Mouse (Mus musculus): ENCODE results near the gene Itga8. TPM values are rescaled to one million over a fixed set of nuclear protein-coding genes. Genes with fewer than 3 reads are reported as not detected.

Gene Itga8
- polyA plus RNA-seq, 1 experiment: 1.1 TPM

DNA sequence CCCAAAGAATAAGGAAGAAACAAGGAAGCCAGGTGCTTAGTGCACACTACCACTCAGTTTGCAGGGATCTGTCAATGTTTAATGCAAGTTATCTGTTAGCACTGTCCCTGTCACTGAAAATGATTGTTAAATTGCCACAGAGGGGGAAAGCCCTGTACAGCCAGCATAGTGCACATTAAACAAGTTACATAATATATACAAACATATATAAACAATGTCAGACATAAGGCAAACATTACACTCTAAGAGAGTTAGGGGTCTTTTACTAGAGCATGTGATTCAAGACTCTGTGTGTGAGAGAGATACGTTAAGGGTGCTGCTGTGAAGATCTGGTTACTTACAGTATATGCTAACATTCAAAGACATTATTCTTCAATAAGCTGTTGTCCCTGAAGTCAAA is 148.2 kb downstream of the Itga8 start:
- TF ChIP-seq CTCF (IDR thresholded peaks at IDR 0.05; ENCODE audit: borderline replicate concordance, control insufficient read depth, extremely low read depth, insufficient read depth, low read length, poor library complexity): no peak
- no peak for TF ChIP-seq POLR2A (IDR thresholded peaks at IDR 0.05; ENCODE audit: control insufficient read depth, extremely low read depth, insufficient read depth, low read length, poor library complexity)
- H3K4me3 ChIP-seq (ENCODE audit: control insufficient read depth, insufficient read depth, low read length): no peak overlapping the region
- no peaks in the 10 kb centered on the region for H3K36me3 ChIP-seq (ENCODE audit: control insufficient read depth, insufficient read depth, low read length)
- no peak for DNase-seq
- H3K4me1 ChIP-seq (replicated peaks; ENCODE audit: control insufficient read depth, insufficient read depth, low read length): no peaks in the 10 kb centered on the region
- no peak overlapping the region for H3K27ac ChIP-seq (ENCODE audit: control insufficient read depth, insufficient read depth, low read length)
- WGBS: 93% methylated on average over 1 of the region's 1 CpGs
- no peaks in the 10 kb centered on the region for H3K27me3 ChIP-seq (ENCODE audit: control insufficient read depth, insufficient read depth, low read length)

DNA sequence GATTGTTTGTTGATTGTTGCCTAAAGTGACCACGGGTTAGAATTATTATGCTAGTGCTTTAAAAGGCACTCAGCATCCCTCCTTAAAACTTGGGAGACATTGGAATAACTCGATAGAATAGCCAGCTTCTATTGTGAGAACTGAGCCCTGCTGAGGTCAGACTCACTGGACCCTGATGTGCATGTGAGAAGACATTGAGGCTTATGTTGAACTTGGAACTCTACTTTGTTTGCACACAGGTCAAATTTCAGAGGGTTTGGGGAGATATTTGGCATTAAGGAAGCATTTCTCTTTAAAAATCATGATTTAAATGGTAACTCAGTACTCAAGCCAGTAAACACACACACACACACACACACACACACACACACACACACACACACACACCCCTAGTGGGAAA is 153.8 kb downstream of the Itga8 start:
- DNase-seq: no peak
- 87% methylated on average over 2 of the region's 2 CpGs for whole genome bisulfite sequencing
- no peak overlapping the region for H3K4me3 ChIP-seq (ENCODE audit: control insufficient read depth, insufficient read depth, low read length)
- H3K27ac ChIP-seq (ENCODE audit: control insufficient read depth, insufficient read depth, low read length): no peak overlapping the region
- H3K4me1 ChIP-seq (replicated peaks; ENCODE audit: control insufficient read depth, insufficient read depth, low read length): no peaks in the 10 kb centered on the region
- H3K27me3 ChIP-seq (ENCODE audit: control insufficient read depth, insufficient read depth, low read length): no peaks in the 10 kb centered on the region
- TF ChIP-seq CTCF (IDR thresholded peaks at IDR 0.05; ENCODE audit: borderline replicate concordance, control insufficient read depth, extremely low read depth, insufficient read depth, low read length, poor library complexity) (no peak), POLR2A (IDR thresholded peaks at IDR 0.05; ENCODE audit: control insufficient read depth, extremely low read depth, insufficient read depth, low read length, poor library complexity) (no peak)
- H3K36me3 ChIP-seq (ENCODE audit: control insufficient read depth, insufficient read depth, low read length): no peaks in the 10 kb centered on the region

DNA sequence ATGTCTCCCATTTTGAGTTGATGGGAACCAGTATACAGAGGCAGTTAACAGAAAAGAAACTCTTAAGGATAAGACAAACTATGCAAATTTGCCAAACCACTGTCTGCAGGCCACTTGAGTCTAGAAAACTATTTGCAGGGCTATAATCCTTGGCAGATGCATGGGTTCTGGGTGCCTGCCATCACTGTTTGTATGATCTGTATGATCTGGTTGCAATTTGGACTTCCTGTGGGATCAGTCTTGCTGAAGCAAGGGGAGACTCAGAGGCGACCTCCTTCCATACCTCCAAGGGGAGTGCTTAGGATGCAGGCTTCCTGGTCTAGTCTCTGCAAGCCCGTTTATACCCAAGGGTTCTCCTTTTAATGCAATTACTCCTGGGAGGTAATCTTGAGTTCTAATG is 155.1 kb downstream of the Itga8 start:
- WGBS: 72% methylated on average over 2 of the region's 2 CpGs
- no peak for TF ChIP-seq CTCF (IDR thresholded peaks at IDR 0.05; ENCODE audit: borderline replicate concordance, control insufficient read depth, extremely low read depth, insufficient read depth, low read length, poor library complexity)
- no peak for TF ChIP-seq POLR2A (IDR thresholded peaks at IDR 0.05; ENCODE audit: control insufficient read depth, extremely low read depth, insufficient read depth, low read length, poor library complexity)

DNA sequence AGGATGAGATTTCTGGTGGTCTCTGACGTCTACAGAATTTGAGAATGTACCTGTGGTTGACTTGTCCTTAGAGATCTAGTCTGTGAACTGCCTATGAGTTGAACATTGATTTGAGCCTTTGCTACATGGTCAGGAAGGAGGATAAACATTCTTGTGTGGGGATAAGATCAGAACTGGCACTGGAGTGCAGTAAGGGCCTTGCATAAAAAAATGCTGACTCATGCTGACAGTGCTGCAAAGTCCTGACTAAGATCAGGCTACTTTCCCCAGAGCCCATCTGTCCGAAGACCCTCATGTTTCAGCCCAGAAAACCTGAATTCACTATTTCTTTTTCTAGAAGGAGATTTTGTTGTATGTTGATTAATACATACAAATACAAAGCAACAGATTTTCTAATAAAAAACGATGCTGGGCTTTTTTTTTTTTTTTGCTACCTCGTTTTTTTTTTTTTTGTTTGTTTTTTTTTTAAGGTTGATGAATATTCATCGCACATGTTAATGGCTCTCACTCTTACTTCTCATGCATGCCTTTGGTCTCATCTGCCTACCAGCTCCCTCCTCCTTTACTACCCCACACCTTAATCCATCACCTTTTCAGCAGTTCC is 162.9 kb downstream of the Itga8 start:
- no peaks in the 10 kb centered on the region for H3K36me3 ChIP-seq (ENCODE audit: control insufficient read depth, insufficient read depth, low read length)
- no peak overlapping the region for H3K27ac ChIP-seq (ENCODE audit: control insufficient read depth, insufficient read depth, low read length)
- H3K4me3 ChIP-seq (ENCODE audit: control insufficient read depth, insufficient read depth, low read length): no peak overlapping the region
- H3K27me3 ChIP-seq (ENCODE audit: control insufficient read depth, insufficient read depth, low read length): no peaks in the 10 kb centered on the region
- no peaks in the 10 kb centered on the region for H3K4me1 ChIP-seq (replicated peaks; ENCODE audit: control insufficient read depth, insufficient read depth, low read length)
- 84% methylated on average over 5 of the region's 5 CpGs for WGBS
- TF ChIP-seq CTCF (IDR thresholded peaks at IDR 0.05; ENCODE audit: borderline replicate concordance, control insufficient read depth, extremely low read depth, insufficient read depth, low read length, poor library complexity): no peak
- no peak for TF ChIP-seq POLR2A (IDR thresholded peaks at IDR 0.05; ENCODE audit: control insufficient read depth, extremely low read depth, insufficient read depth, low read length, poor library complexity)
- no peak for DNase-seq

More for the DNA sequence above, 155.1 kb downstream of the Itga8 start:
- Histone ChIP-seq H3K27me3 (ENCODE audit: control insufficient read depth, insufficient read depth, low read length) (no peaks in the 10 kb centered on the region), H3K4me3 (ENCODE audit: control insufficient read depth, insufficient read depth, low read length) (no peak overlapping the region), H3K27ac (ENCODE audit: control insufficient read depth, insufficient read depth, low read length) (no peak overlapping the region), H3K4me1 (replicated peaks; ENCODE audit: control insufficient read depth, insufficient read depth, low read length) (no peaks in the 10 kb centered on the region), H3K36me3 (ENCODE audit: control insufficient read depth, insufficient read depth, low read length) (no peaks in the 10 kb centered on the region)
- DNase-seq: no peak

DNA sequence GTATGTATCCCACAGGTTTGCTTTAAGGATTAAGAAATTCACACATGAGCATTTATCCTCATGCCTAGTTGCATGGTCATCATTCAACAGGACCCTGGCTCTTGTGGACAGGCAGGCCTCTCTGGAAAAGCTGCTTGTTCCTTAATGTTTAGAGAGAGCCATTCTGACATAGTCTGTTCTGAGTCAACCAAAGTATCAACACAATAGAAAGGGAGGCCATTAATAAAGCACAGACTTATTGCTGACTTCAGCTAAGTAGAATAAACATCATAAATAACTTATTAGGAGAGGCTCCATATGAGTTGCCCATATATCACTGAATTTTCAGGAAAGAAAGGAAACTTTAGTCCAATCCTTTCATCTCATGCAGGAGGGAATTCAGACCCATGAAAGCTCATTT is 175.1 kb downstream of the Itga8 start:
- Histone ChIP-seq H3K27me3 (ENCODE audit: control insufficient read depth, insufficient read depth, low read length) (no peaks in the 10 kb centered on the region), H3K4me3 (ENCODE audit: control insufficient read depth, insufficient read depth, low read length) (no peak overlapping the region), H3K27ac (ENCODE audit: control insufficient read depth, insufficient read depth, low read length) (no peak overlapping the region), H3K4me1 (replicated peaks; ENCODE audit: control insufficient read depth, insufficient read depth, low read length) (no peaks in the 10 kb centered on the region), H3K36me3 (ENCODE audit: control insufficient read depth, insufficient read depth, low read length) (no peaks in the 10 kb centered on the region)
- TF ChIP-seq CTCF (IDR thresholded peaks at IDR 0.05; ENCODE audit: borderline replicate concordance, control insufficient read depth, extremely low read depth, insufficient read depth, low read length, poor library complexity): no peak
- no peak for TF ChIP-seq POLR2A (IDR thresholded peaks at IDR 0.05; ENCODE audit: control insufficient read depth, extremely low read depth, insufficient read depth, low read length, poor library complexity)
- no peak for DNase-seq

DNA sequence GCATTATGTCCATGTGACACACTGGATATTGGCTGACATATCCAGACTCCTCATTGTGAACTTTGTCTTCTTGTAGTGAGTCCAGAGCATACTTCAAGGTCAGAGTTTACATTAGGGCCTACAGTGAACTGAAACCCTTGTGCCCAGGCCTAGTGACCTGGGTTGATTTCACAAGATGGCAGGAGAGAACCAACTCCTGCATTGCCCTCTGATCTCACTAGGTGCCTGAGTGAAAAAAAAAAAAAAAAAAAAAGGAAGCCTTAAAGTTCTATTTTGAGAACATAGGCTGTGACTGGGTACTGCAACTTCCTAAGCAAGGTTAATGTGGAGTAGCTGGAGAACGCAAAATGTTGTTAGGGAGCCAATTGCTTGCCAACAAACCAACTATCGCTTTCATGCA is 186.2 kb downstream of the Itga8 start:
- TF ChIP-seq POLR2A (IDR thresholded peaks at IDR 0.05; ENCODE audit: control insufficient read depth, extremely low read depth, insufficient read depth, low read length, poor library complexity): no peak
- TF ChIP-seq CTCF (IDR thresholded peaks at IDR 0.05; ENCODE audit: borderline replicate concordance, control insufficient read depth, extremely low read depth, insufficient read depth, low read length, poor library complexity): no peak
- H3K4me3 ChIP-seq (ENCODE audit: control insufficient read depth, insufficient read depth, low read length): no peak overlapping the region
- no peaks in the 10 kb centered on the region for H3K4me1 ChIP-seq (replicated peaks; ENCODE audit: control insufficient read depth, insufficient read depth, low read length)
- no peak overlapping the region for H3K27ac ChIP-seq (ENCODE audit: control insufficient read depth, insufficient read depth, low read length)
- WGBS: 65% methylated on average over 2 of the region's 2 CpGs
- DNase-seq: no peak
- no peaks in the 10 kb centered on the region for H3K27me3 ChIP-seq (ENCODE audit: control insufficient read depth, insufficient read depth, low read length)
- no peaks in the 10 kb centered on the region for H3K36me3 ChIP-seq (ENCODE audit: control insufficient read depth, insufficient read depth, low read length)

DNA sequence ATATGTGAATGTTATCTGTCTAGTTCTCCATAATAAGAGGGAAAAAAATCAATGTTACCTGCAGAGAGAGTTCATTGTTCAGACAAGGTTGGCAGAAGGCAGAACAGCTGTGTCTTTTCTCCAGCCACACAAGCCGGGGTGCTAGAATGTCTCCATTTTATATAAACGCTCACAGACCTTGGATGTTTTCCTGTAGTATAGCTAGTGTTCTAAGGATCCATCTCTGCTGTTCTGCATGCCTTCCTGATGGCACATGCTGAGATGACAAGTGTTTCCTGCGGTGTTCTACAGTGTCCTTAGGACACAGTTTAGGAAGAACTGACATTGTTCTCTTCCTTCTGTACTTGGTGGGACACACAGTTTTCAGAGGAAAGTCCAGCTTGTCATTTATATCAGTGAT is 192.4 kb downstream of the Itga8 start:
- Histone ChIP-seq H3K4me1 (replicated peaks; ENCODE audit: control insufficient read depth, insufficient read depth, low read length) (no peaks in the 10 kb centered on the region), H3K27ac (ENCODE audit: control insufficient read depth, insufficient read depth, low read length) (no peak overlapping the region), H3K27me3 (ENCODE audit: control insufficient read depth, insufficient read depth, low read length) (no peaks in the 10 kb centered on the region), H3K36me3 (ENCODE audit: control insufficient read depth, insufficient read depth, low read length) (no peaks in the 10 kb centered on the region), H3K4me3 (ENCODE audit: control insufficient read depth, insufficient read depth, low read length) (no peak overlapping the region)
- 90% methylated on average over 3 of the region's 3 CpGs for WGBS
- DNase-seq: no peak
- no peak for TF ChIP-seq POLR2A (IDR thresholded peaks at IDR 0.05; ENCODE audit: control insufficient read depth, extremely low read depth, insufficient read depth, low read length, poor library complexity)

All from thymus, adult 2 months (tissue).